Mouse (Mus musculus) MEL-GATA-1-ER (cell line): Measurements from ENCODE around the gene Midn.

Source experiments
- DNase-seq: peaks from one replicate; pipeline ENCODE4 v3.0.0-alpha.2; 2012; ENCODE audit warnings: low read depth; ENCODE audit errors: extremely low read depth

The Midn gene

DNA sequence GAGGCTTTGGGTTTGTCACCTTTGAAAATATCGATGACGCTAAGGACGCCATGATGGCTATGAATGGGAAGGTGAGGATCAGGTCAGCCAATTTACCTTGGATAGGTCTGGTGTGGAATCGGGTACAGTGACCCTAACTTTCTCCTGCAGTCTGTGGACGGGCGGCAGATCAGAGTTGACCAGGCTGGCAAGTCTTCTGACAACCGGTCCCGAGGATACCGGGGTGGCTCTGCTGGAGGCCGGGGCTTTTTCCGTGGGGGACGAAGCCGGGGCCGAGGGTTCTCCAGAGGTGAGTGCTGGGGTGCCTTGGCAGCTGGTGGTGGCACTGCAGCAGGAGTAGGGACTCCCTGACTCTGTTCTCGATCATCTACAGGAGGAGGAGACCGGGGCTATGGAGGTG lies 22.0 kb downstream of the Midn start:
- no peak for DNase-seq

DNA sequence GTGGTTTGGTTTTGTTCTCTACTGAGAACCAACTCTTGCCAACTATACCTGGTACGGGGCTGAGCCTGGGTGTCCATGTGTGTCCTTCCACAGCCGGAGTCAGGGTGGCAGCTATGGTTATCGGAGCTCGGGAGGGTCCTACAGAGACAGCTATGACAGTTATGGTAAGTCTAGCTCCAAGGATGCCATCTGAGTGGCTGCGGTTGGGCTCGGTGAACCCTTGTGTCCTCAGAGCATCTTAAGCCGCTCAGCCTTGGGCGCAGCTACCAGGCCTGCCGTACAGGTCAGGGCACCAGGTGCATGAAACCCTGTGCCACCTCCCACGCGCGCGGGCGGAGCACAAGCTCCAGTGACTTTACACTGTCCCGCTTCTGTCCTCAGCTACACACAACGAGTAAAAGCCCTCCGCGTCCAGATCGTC lies 22.5 kb downstream of the Midn start:
- DNase-seq: no peak

DNA sequence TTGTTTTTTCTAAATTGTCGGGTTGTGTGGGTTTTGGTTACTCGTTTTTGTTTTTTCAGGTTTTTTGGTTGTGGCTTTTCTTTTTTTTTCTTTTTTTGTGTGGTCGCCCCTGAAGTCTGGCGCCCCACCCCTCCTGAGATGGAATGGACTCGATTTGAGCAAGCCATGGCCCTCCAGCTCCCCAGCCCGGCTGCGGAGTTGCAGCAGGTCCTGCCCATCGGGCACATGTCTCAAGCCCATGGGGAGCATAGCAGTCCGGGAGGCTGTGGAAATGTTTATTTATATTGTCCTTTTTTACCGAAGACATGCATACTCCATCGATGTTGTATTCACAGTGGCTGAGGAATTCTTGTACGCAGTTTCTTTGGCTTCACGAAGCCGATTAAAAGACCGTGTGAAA lies 23.2 kb downstream of the Midn start:
- no peak for DNase-seq

DNA sequence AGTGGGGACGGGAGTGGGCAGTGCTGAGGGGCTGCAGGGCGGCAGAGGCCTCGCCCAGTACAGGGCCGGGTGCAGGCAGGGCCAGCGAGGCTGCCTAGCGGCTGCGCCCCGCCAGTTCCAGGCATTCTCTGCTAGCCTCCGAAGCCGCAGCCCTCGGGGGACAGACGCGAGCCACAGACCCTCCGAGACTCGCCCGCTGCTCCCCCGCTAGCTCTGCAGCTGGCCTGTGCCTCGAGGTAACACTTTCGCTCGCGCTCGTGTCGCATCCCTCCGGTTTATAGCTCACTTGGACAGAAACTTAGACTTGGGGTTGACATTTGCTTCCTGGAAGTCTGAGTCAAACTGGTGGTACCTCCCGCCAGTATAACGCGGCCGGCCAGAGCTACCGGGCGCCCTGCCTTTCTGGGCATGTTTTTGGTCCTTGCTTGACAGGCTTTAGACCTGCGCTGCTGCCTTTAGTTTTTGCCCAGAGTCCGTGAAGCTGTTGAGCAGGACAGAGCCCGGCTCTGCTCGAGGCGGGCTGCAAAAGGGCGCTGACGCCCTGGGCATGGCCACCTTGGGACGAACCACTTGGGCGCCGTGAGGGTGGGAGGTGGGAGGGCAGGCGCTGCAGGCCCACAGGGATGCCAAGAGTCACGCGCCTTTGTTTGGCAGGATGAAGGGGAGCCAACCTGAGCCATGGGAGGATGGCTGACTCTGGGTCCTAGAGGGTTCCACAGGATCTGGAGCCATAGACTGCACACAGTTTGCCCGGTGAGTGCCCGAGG lies 23.9 kb downstream of the Midn start:
- no peak for DNase-seq

DNA sequence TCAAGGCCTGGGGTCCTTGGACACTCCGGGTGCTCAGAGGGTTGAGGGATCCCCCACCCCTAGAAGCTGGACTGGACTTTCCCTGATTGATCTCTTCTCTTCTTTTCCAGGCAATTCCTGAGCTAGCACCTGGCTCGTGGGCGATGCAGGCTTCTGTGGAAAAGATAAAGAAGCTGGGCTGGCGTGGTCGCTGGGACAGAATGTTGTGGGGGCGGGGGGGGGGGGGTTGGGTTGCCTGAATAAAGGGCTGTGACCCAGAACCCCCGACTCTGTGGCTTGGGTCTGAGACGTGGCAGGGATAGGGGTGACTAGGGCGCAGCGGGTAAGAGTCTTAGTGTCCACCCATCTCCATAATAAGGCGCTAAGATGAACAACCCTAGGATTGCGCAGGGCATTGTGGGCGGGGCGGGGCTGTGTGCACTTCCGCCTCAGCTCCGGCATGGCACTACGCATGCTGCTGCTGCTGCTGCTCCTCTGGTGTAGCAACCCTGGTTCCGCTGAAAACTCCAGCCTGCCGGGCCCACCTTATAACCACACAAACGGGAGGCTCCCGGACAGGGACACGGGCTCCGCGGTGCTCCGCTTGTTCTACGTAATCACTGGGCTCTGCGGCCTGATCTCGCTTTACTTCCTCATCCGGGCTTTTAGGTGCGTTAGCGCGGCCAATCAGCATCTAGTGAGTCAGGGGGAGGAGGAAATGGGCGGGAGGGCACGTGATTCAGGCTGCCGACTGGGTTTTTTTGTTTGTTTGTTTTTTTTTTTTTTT lies 24.6 kb downstream of the Midn start, which contains the start of gene 1600002K03Rik:
TSS of gene 1600002K03Rik (plus strand) at position 418 of the 766 bp plus-strand sequence.
- DNase-seq: peak; percentile 94

DNA sequence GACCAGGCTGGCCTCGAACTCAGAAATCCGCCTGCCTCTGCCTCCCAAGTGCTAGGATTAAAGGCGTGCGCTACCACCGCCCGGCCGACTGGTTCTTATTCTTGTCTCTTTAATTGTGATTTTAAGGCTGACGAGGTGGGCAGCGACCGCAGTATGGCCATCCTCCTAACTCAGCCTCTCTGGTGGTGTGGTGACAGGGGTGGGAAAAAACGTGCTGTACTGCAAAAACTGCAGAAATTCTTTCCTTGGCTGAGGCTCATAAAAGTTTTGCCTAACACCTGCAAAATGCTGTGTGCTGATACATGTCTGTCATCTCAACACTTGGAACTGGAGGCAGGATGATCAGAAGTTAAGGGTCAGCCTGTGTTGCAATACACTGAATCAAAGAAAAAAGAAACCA lies 25.3 kb downstream of the Midn start:
- DNase-seq: no peak

DNA sequence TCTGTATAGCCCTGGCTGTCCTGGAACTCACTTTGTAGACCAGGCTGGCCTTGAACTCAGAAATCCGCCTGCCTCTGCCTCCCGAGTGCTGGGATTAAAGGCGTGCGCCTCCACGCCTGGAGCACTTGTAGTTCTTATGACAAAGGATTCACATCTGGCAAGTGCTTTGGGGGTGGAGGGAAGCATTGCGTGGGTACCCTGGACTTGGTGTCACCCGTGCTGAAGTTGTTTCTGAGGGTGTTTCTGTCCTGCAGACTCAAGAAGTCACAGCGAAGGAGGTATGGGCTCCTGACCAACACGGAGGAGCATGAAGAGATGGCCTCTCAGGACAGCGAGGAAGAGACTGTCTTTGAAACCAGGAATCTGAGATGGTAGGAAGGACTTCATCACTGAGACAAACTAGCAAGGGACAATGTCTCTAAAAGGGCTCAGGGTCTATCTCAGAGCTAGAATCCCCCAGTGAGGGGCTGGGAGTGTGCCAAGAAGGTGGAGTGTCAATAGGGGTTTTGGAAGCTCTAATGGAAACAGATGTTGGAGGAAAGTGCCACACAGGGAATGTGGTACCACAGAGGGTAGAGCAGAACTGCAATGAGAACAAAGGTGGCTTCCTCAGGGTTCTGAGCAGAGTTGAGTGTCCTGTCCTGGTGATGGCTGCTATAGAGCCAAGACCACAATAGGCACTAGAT lies 26.0 kb downstream of the Midn start:
- DNase-seq: no peak

DNA sequence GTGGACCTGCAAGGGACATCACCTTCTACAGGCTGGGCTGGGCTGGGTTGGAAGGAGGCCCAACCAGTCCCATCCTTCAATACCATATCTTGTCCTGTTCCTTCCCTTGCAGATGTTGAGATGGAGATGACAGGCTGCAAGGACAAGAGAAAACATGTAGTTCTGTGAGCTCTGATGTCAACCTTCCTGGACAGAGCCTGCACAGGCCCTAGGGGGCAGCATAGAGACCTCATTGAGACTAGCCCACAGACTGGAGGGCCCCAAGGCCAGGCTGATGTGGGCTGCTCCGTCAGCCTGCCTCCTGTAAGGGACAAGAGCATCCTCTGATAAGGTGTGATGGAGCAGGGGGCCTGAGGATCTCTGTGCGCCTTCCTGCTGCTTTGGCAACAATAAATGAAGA lies 26.6 kb downstream of the Midn start:
- DNase-seq: no peak

DNA sequence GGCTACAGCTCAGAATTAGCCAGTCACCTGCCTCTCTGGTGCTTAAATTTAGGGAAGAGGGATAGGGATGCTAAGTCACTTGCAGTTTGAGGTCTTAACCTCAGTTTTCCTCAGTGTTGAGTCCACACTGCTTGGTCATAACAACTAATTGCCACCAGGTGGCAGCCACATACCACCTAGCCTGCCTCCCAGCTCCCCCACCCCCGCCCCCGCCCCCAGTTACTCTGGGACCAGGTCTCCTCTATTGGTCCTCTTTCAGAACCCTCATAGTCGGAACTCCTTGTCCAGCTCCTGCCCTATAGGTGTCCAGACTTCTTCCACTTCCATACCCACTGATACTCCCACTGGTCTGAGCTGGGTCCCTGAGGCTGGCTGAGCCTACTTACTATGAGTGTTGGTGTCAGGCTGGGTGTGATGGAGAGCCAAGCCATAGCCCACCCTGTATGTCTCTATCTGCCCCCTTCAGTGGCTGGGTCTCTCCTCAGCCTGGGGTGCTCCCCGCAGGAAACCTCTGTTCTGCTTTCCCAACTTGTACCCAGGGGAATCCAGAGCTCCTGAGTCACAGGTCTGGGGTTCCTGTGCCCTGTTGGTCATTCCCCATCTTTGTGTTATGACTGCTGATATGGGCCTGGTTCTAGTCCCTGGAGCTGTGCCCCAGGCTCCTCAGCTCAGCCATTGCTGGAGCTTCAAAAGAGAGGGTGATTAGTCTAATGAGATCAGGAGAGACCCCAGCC lies 27.6 kb downstream of the Midn start:
- DNase-seq: no peak

DNA sequence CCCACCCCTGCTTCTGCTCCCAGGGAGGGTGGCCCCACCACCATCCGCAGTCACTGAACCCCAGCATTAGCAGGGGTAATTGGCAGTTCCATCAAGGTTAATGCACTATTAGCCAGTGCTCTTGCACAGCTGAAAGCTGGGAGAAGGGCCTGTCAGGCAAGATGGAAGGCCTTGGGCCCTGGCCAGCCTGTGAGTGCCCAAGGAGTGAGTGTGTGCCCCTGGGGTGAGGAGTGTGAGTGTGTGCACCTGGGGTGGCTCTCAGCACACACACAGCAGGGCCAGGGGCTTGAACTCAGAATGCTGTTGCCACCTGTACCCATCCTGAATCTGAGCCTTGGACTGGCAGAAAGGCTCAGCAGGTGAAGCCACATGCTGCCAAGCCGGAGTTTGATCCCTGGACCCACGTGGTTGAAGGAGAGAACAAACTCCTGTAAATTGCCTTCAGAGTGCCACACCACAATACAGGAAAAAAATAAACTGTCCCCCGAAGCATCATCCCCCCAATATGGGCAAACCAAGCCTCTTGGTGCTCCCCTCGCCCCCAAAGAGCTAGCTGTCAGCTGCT lies 28.3 kb downstream of the Midn start:
- DNase-seq: no peak

DNA sequence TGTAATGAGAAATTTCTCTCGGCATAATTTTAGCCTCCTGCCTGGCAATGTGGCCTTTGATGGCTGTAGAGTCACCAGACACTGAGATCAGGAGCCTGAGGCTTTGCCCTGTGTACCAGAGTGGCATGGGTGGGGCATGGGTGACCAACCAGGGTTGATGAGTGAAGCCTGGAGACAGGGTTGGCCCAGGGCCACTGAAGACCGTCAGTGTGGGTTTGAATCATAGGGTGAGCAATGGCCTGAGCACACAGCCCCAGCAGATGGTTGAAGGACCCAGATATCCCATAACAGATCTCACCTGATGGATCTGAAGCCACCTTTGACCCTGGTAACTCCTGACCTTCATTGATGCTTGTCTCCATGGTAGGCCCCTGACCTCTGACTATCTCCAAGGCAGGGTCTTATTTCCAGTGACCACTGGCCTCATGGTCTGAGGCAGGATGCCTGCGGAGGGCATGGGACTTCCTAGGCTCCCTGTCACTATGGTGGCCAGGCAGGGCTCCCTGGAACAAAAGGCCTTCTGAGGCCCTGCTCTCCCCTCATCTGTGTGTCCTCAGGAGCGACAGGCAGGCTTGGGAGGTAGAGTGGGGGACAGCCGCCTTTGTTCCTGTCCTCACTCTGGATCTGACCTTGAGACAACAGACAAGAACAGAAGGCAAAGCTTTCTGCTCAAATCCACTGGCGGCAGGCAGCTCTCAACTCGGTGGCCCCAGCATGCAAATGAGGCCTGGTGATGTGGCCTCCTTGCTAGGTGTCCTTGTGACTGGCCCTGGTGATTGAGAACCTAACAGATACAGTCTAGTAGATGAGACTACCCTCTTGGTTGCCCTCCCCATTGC lies 29.6 kb downstream of the Midn start:
- DNase-seq: no peak

DNA sequence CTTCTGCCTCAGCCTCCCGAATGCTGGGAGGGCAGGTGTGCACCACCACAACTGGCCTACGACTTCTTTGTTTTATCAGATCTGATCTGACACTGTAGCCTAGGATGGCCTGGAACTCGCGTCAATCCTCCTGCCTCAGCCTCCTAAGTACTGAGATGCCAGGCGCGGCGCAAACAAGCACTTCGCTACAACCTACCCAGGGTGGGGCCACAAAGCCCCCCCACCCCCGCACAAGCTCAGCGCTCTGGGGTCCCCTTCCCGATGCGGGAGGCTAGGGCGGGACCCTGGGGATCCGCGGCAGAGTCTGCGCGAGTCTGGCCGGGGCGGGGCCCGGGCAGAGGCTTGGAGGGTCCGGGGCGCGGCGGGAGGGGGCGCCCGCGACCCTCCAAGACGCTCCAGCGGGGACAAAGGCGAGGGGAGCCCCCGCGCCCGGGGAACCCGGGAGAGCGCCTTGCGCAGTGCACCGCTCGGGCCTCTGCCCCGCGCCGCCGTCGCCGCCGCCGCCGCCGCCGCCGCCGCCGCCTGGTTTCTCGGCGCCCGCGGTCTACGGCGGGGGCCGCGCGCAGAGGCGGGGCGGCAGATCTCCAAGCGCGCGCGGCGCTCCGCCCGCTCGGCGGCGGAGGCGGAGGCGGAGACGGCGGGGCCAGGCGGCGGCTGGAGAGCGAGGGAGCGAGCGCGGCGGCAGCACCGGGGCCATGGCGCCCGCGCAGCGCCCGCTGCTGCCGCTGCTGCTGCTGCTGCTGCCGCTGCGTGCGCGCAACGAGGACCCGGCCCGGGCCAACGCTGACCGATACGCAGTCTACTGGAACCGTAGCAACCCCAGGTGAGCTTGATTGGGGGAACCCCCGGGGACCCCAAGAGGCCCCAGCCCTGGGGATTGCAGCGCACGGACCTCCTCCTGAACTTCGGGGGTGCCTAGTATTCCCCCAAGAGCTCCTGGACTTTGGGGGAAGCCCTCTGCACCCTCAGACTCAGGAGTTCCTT lies 31.3 kb downstream of the Midn start, which contains the start of gene Efna2:
TSS of gene Efna2 (plus strand) at position 415 of the 984 bp plus-strand sequence.
- DNase-seq: no peak

DNA sequence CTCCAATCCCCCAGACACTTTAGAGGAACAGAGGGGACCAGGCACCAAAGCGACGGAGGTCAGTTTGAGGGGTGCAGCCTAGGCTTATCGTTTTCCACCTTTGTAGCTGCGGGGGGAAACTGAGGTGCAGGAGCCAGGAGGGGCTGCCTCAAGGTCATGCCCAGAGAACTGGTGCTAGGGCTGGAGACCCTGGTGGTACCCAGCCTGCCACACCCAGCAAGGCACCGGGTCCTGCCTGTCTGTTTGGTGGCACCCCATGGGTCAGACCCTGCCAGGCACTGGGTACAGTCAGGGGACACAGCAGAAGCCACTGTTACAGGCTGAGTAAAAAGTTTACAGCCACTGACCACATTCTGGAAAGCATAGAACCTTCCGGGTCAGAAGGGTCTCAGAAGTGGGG lies 32.2 kb downstream of the Midn start:
- DNase-seq: no peak

DNA sequence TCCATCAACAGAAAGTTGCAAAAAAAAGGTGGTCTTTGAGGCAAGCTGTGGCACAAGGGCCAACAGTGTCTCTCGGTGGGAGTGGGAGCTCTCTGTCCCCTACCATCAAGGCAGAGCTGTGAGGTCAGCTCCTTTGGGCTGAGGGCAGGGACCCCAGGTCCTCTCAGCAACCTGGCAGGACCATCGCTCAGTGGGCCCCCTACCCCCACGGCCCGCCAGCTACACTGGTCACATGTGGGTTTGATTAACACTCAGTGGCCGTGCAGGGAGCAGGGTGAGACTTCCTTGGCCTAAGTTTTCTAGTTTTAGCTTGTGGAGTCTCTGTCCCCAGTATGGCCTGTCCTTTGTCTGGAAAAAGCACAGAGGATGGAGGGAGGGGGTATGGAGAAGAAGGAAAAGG lies 32.8 kb downstream of the Midn start:
- no peak for DNase-seq

DNA sequence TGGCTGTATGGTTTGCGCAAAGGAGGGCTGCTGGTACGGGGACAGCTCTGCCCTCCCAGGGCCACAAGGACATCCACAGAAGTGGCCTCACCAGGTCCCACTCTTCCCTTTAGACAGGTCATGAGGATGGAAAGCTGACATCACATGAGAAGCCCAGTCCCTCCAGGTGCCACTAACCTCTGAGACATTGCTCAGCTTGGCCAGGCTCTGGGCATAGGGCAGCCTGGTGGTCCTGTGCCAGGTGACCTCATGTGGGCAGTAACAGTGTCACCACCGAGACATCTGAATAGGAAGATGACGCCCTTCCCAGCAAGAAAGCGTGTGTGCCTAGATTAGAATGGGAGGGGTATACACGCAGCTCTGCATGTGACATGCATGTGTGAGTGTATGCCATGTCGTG lies 34.5 kb downstream of the Midn start:
- no peak for DNase-seq

DNA sequence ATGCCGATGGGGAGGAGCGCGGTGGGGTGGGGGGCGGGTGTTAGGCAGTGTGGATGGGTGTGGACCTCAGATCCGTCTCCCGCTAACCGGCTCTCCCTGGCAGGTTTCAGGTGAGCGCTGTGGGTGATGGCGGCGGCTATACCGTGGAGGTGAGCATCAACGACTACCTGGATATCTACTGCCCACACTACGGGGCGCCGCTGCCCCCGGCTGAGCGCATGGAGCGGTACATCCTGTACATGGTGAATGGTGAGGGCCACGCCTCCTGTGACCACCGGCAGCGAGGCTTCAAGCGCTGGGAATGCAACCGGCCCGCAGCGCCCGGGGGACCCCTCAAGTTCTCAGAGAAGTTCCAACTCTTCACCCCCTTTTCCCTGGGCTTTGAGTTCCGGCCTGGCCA lies 38.6 kb downstream of the Midn start:
- no peak for DNase-seq

DNA sequence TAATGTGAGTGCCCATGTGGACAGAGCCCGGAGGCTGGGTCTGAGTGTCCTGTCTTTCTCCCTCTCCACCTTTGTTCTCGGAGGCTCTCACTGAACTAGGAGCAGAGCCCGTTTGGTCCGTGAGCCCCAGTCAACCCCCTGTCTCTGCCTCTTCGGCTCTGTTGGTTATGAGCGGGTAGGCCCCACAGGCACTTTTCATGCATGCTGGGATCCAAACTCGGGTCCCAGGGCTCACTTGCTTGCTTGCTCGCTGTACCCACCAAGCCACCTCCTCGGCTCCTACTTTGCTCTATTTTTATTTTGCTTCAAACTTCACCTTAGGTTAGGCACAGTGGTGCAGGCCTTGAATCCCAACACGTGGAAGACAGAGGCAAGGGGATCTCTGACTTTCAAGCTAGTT lies 39.7 kb downstream of the Midn start:
- no peak for DNase-seq

DNA sequence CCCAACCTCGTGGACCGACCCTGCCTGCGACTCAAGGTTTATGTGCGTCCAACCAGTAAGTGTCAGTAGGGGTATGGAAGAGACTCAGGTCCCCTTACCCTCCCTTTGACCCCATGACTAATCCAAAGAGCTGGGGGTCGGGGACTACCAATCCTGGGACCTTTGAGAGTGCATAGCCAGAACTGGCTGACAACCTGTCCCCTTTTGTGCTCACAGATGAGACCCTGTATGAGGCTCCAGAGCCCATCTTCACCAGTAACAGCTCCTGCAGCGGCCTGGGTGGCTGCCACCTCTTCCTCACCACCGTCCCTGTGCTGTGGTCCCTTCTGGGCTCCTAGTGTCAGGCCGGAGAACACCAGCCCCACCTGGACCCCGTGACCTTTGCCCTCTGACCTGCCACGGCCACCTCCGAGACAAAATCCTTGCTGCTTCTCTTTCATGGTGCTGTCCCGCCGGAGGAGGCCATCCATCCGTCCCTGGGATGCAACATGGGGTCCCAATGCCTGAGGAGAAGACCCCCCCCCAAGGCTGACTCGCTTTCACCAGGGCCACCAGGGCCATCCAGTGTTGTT lies 40.5 kb downstream of the Midn start:
- no peak for DNase-seq

DNA sequence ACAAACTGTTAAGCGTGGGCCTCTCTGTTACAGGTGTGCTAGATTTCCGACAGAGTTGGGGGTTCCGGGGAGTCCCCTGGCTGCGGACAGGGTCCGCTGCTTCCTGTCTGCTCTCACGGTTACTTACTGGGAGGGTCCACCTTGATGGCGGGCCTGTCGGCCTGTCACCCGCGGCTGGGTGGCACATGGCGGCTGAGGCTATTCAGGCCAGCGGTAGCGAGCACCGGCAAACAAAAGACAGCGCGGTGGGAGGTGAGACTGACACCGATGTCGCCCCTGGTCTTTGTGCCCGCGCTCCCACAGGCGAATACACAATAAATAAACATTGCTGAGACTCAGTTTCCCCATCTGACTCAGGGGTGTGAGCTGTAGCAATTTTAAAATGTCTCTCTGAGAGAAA lies 41.9 kb downstream of the Midn start:
- DNase-seq: no peak
